Mouse (Mus musculus): ENCODE data around the gene Meis1. TPM values are rescaled to one million over a fixed set of nuclear protein-coding genes. Genes with fewer than 3 reads are reported as not detected.

The Meis1 gene
- total RNA-seq, 2 experiments from 2014 or later, result 69.6 to 73.3 TPM

GRCm38 (mm10) chr11:18847650-18848049 lies 171.1 kb downstream of the Meis1 start:
- DNase-seq (ENCODE audit: low spot score in 2 of 2), result no peak

GRCm38 (mm10) chr11:18846472-18846871 lies 172.3 kb downstream of the Meis1 start:
- DNase-seq (ENCODE audit: low spot score in 2 of 2), result no peak

- DNase-seq (ENCODE audit: low spot score in 2 of 2), result no peak
Observed at GRCm38 (mm10) chr11:18845900-18846299, 172.9 kb downstream of the Meis1 start.

GRCm38 (mm10) chr11:18845466-18845865 lies 173.3 kb downstream of the Meis1 start:
- no peak for DNase-seq (ENCODE audit: low spot score in 2 of 2)

GRCm38 (mm10) chr11:18830087-18830486 lies 188.7 kb downstream of the Meis1 start:
- no peak for DNase-seq (ENCODE audit: low spot score in 2 of 2)
